Mouse (Mus musculus) MN1 (cell line): ENCODE results near the gene Hmg20b.

Experiments
- DNase-seq: peaks from one replicate; pipeline ENCODE4 v3.0.0-alpha.2; 2016; ENCODE audit warnings: low spot score

The Hmg20b gene

GRCm38 (mm10) chr10:81350351-81351063 lies at the start of gene Hmg20b:
TSS of gene Hmg20b (minus strand) at chr10:81350480.
- peak; percentile 99 for DNase-seq

GRCm38 (mm10) chr10:81399798-81400308 lies 49.6 kb upstream of the Hmg20b start:
- DNase-seq = no peak

- no peak for DNase-seq
Observed at GRCm38 (mm10) chr10:81399296-81399695, 49.0 kb upstream of the Hmg20b start.

- DNase-seq = no peak
Observed at GRCm38 (mm10) chr10:81396749-81397148, 46.5 kb upstream of the Hmg20b start.

- no peak for DNase-seq
Observed at GRCm38 (mm10) chr10:81395865-81396264, 45.6 kb upstream of the Hmg20b start.

GRCm38 (mm10) chr10:81395127-81395526 lies 44.8 kb upstream of the Hmg20b start:
- peak; percentile 80 for DNase-seq

GRCm38 (mm10) chr10:81393456-81394063 lies 43.3 kb upstream of the Hmg20b start:
- no peak for DNase-seq

- no peak for DNase-seq
Observed at GRCm38 (mm10) chr10:81392781-81393185, 42.5 kb upstream of the Hmg20b start, which contains the start of gene Smim24. TSS of gene Smim24 (plus strand) at chr10:81393051.

- DNase-seq = no peak
Observed at GRCm38 (mm10) chr10:81392270-81392669, 42.0 kb upstream of the Hmg20b start.

- no peak for DNase-seq
Observed at GRCm38 (mm10) chr10:81390678-81390965, 40.3 kb upstream of the Hmg20b start.

- peak; percentile 71 for DNase-seq
Observed at GRCm38 (mm10) chr10:81389801-81390677, 39.8 kb upstream of the Hmg20b start.

GRCm38 (mm10) chr10:81389373-81389772 lies 39.1 kb upstream of the Hmg20b start:
- peak; percentile 72 for DNase-seq

- no peak for DNase-seq
Observed at GRCm38 (mm10) chr10:81388505-81389055, 38.3 kb upstream of the Hmg20b start, which contains the start of gene Gm48552. TSS of gene Gm48552 (plus strand) at chr10:81389005.

- DNase-seq = no peak
Observed at GRCm38 (mm10) chr10:81387716-81388115, 37.4 kb upstream of the Hmg20b start.

- DNase-seq = peak; percentile 76
Observed at GRCm38 (mm10) chr10:81385603-81386306, 35.5 kb upstream of the Hmg20b start.

- DNase-seq = no peak
Observed at GRCm38 (mm10) chr10:81384605-81384982, 34.3 kb upstream of the Hmg20b start.

- peak; percentile 99 for DNase-seq
Observed at GRCm38 (mm10) chr10:81383802-81384604, 33.7 kb upstream of the Hmg20b start, which contains the start of the genes Dohh and Gm48551. TSS of gene Dohh (plus strand) at chr10:81384428. TSS of gene Gm48551 (plus strand) at chr10:81384466.

GRCm38 (mm10) chr10:81382039-81382438 lies 31.8 kb upstream of the Hmg20b start:
- DNase-seq = peak; percentile 82

GRCm38 (mm10) chr10:81379809-81380378 lies 29.6 kb upstream of the Hmg20b start:
- no peak for DNase-seq

GRCm38 (mm10) chr10:81379183-81379553 lies 28.9 kb upstream of the Hmg20b start:
- DNase-seq = no peak
